Mouse (Mus musculus): ENCODE data around the gene Tgfb1.

DNA sequence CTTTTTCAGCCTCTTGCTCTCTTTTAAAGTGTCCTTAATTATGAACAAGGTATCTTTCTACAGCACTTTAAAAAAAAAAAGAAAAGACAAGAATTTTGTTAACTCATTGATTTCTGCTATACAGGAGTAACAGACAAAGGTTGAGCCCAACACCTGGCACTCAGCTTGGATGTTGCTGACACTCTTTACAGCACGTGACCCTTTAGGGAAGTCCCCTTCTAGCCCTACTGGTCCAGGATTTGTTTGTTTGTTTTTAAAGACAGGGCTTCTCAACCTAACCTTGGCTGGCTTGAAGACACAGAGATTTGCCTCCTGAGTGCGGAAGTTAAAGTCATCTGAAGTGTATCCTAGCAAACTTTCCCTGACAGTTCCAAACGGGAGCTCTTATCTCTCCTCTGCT, 60.0 kb downstream of the Tgfb1 start:
- TF ChIP-seq CTCF (IDR thresholded peaks at IDR 0.05; ENCODE audit: extremely low read depth, insufficient read depth, insufficient read length, insufficient replicate concordance) (no peak), POLR2A (IDR thresholded peaks at IDR 0.05; ENCODE audit: low read depth, low read length) (no peak)

Data from spleen, adult 2 months (tissue).